Mouse (Mus musculus) kidney, adult 9 months (tissue): Measurements from ENCODE around the gene Sh2b1.

ENCODE experiments used
- DNase-seq: peaks from one replicate; pipeline ENCODE4 v3.0.0; 2022

Sh2b1 gene

GRCm38 (mm10) chr7:126453861-126454260 is 21.4 kb downstream of the Sh2b1 start:
- DNase-seq = no peak

GRCm38 (mm10) chr7:126452244-126452643 is 23.0 kb downstream of the Sh2b1 start:
- no peak for DNase-seq

- DNase-seq = no peak
These were observed 24.6 kb downstream of the Sh2b1 start for GRCm38 (mm10) chr7:126450641-126451040.

GRCm38 (mm10) chr7:126449991-126450390 is 25.2 kb downstream of the Sh2b1 start:
- DNase-seq = no peak

GRCm38 (mm10) chr7:126448481-126448880 is 26.7 kb downstream of the Sh2b1 start:
- DNase-seq = no peak

- DNase-seq = no peak
These were observed 29.0 kb downstream of the Sh2b1 start for GRCm38 (mm10) chr7:126446217-126446616.

- DNase-seq = no peak
These were observed 30.0 kb downstream of the Sh2b1 start for GRCm38 (mm10) chr7:126445104-126445815.

GRCm38 (mm10) chr7:126444536-126444935 is 30.7 kb downstream of the Sh2b1 start:
- DNase-seq = no peak

GRCm38 (mm10) chr7:126443997-126444396 is 31.2 kb downstream of the Sh2b1 start:
- no peak for DNase-seq

GRCm38 (mm10) chr7:126440134-126440533 is 35.1 kb downstream of the Sh2b1 start:
- no peak for DNase-seq

- peak; percentile 56 for DNase-seq
These were observed 38.4 kb downstream of the Sh2b1 start for GRCm38 (mm10) chr7:126436851-126437250.

- no peak for DNase-seq
These were observed 39.4 kb downstream of the Sh2b1 start for GRCm38 (mm10) chr7:126435801-126436200.

GRCm38 (mm10) chr7:126434726-126435125 is 40.5 kb downstream of the Sh2b1 start:
- no peak for DNase-seq

GRCm38 (mm10) chr7:126430167-126430566 is 45.1 kb downstream of the Sh2b1 start:
- no peak for DNase-seq

GRCm38 (mm10) chr7:126429503-126429898 is 45.7 kb downstream of the Sh2b1 start:
- no peak for DNase-seq

- DNase-seq = peak; percentile 97
These were observed 46.4 kb downstream of the Sh2b1 start, which contains the start of gene Rabep2 for GRCm38 (mm10) chr7:126428631-126429502. Rabep2 (plus strand) TSS chr7:126428759.

GRCm38 (mm10) chr7:126428154-126428553 is 47.1 kb downstream of the Sh2b1 start:
- peak; percentile 15 for DNase-seq

- DNase-seq = no peak
These were observed 47.8 kb downstream of the Sh2b1 start for GRCm38 (mm10) chr7:126427323-126427860.

GRCm38 (mm10) chr7:126424161-126424560 is 51.1 kb downstream of the Sh2b1 start:
- no peak for DNase-seq

GRCm38 (mm10) chr7:126421756-126422155 is 53.5 kb downstream of the Sh2b1 start:
- no peak for DNase-seq

- no peak for DNase-seq
These were observed 56.7 kb downstream of the Sh2b1 start for GRCm38 (mm10) chr7:126418496-126418895.

- DNase-seq = no peak
These were observed 57.6 kb downstream of the Sh2b1 start for GRCm38 (mm10) chr7:126417606-126418005.

GRCm38 (mm10) chr7:126417045-126417444 is 58.2 kb downstream of the Sh2b1 start:
- DNase-seq = no peak
